Mouse (Mus musculus): ENCODE measurements around the gene Pigm.
A peak's percentile ranks its signal among the peaks of the same experiment; 100 is the strongest.

The Pigm gene

GRCm38 (mm10) chr1:172376198-172376667 is at the start of gene Pigm:
Gene Pigm, plus strand, starts transcription at chr1:172376546.
- DNase-seq: peak; percentile 95 to 96

GRCm38 (mm10) chr1:172326684-172327083 is 49.7 kb upstream of the Pigm start:
- DNase-seq: no peak

GRCm38 (mm10) chr1:172327206-172328001 is 48.9 kb upstream of the Pigm start:
- DNase-seq: no peak

- no peak for DNase-seq
Observed at GRCm38 (mm10) chr1:172328041-172328440, 48.3 kb upstream of the Pigm start.

- no peak for DNase-seq
Observed at GRCm38 (mm10) chr1:172328461-172328860, 47.9 kb upstream of the Pigm start.

- DNase-seq: no peak
Observed at GRCm38 (mm10) chr1:172329131-172329530, 47.2 kb upstream of the Pigm start, which contains the start of gene Kcnj9. Gene Kcnj9, minus strand, starts transcription at chr1:172329318.

- no peak for DNase-seq
Observed at GRCm38 (mm10) chr1:172329616-172330015, 46.7 kb upstream of the Pigm start.

GRCm38 (mm10) chr1:172331422-172331947 is 44.9 kb upstream of the Pigm start:
- DNase-seq: no peak

- DNase-seq: no peak
Observed at GRCm38 (mm10) chr1:172332925-172333324, 43.4 kb upstream of the Pigm start.

GRCm38 (mm10) chr1:172333512-172333911 is 42.8 kb upstream of the Pigm start:
- DNase-seq: no peak

GRCm38 (mm10) chr1:172335804-172336203 is 40.5 kb upstream of the Pigm start:
- DNase-seq: no peak

GRCm38 (mm10) chr1:172337411-172338185 is 38.7 kb upstream of the Pigm start:
- no peak for DNase-seq

- peak; percentile 42 to 48 for DNase-seq
Observed at GRCm38 (mm10) chr1:172340729-172341321, 35.5 kb upstream of the Pigm start, which contains the start of gene Kcnj10. Gene Kcnj10, plus strand, starts transcription at chr1:172341210.

GRCm38 (mm10) chr1:172341386-172341785 is 35.0 kb upstream of the Pigm start:
- no peak for DNase-seq

- DNase-seq: no peak
Observed at GRCm38 (mm10) chr1:172342729-172343128, 33.6 kb upstream of the Pigm start.

GRCm38 (mm10) chr1:172343914-172344313 is 32.4 kb upstream of the Pigm start:
- DNase-seq: no peak

- no peak for DNase-seq
Observed at GRCm38 (mm10) chr1:172344820-172345219, 31.5 kb upstream of the Pigm start.

- DNase-seq: no peak
Observed at GRCm38 (mm10) chr1:172346707-172347106, 29.6 kb upstream of the Pigm start.

GRCm38 (mm10) chr1:172347382-172347781 is 29.0 kb upstream of the Pigm start:
- no peak for DNase-seq

GRCm38 (mm10) chr1:172349504-172349903 is 26.8 kb upstream of the Pigm start:
- DNase-seq: no peak

- no peak for DNase-seq
Observed at GRCm38 (mm10) chr1:172349916-172350812, 26.2 kb upstream of the Pigm start.

- DNase-seq: no peak
Observed at GRCm38 (mm10) chr1:172352001-172352400, 24.3 kb upstream of the Pigm start.

Measured in spleen, adult 18-20 months (tissue).